Mouse (Mus musculus) CD4-positive, CD25-positive, alpha-beta regulatory T cell, adult 2 months (primary cell): ENCODE results near the gene Frmd5.
A peak's percentile ranks its signal among the peaks of the same experiment; 100 is the strongest.

Source experiments
- DNase-seq: peaks from one replicate; pipeline ENCODE4 v3.0.0-alpha.2; 2012; ENCODE audit warnings: low read depth, low spot score

The Frmd5 gene

DNA sequence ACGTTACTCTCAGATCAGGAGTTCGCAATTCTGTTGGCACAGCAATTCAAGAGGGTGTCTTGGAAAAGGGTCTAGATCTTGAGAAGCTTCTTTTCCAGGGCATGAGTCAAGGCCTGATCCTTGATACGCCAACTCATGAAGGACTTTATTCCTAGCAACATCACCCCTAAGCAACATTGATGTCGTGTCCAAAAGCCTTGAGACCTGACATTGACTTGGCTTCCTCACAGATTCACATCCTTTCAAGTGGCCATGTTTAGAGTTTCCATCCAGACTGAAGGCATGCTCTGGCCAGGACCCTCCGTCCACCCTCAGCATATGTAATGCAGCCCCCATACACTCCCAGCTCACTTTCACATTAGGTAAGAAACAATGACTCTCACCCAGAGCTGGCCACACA is 45.0 kb downstream of the Frmd5 start:
- no peak for DNase-seq

DNA sequence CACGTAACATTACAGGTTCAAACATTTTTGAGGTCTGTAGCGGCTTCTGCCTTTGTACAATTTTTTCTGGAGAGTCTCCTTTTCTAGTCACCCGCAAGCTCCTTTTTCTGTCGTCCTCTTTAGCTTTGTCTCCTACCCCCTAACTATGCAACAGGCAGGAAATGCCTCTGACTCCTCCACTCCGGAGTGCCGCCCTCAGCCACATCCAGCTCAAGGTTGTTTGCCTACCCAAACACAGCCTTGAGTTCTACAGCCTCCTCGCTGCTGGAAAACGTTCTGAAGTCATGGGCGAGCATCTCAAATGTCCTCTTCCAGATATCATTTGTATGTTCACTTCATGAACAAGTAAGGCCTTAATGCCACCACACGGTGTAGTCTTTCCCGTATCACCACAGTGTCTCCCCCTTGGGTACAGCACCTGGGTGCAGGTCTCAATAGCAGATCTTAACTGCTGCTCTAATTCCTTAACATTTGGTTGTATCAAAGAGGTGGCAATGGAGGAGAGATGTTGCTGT is 45.5 kb downstream of the Frmd5 start:
- no peak for DNase-seq

DNA sequence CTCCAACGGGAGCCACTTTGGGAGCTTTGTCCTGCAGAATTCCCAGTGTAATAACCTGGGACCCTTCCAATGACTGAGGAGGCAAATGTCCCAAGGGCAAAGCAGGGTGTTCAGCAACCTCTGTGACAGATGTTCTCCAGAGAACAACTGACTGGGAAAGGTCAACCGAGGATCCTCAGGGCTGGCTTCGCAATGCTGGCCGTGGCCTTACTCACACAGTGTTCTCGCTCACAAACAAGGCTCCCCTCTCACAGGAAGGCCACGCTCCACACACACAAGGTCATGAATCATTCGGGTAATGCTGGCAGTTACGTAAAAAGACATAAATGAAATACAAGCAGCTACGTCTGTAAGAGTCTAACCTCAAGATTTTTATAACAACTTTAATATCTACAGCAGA is 46.2 kb downstream of the Frmd5 start:
- no peak for DNase-seq

- DNase-seq: no peak
These were observed 48.6 kb downstream of the Frmd5 start for GRCm38 (mm10) chr2:121758258-121758657.

DNA sequence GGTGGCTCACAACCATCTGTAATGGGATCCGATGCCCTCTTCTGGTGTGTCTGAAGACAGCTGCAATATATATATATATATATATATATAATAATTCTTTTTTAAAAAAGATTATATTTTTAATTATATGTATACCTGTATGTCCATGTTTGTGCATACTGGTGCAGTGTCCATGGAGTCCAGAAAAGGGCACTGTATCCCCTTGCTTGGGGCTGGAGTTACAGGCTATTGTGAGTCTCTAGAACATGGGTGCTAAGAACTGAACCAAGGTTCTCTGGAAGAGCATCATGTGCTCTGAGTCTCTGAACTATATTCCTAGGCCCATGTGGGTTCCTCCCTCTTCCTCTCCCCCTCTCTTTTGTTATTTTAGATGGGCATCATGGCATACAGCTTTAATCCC is 50.6 kb downstream of the Frmd5 start:
- DNase-seq: no peak

DNA sequence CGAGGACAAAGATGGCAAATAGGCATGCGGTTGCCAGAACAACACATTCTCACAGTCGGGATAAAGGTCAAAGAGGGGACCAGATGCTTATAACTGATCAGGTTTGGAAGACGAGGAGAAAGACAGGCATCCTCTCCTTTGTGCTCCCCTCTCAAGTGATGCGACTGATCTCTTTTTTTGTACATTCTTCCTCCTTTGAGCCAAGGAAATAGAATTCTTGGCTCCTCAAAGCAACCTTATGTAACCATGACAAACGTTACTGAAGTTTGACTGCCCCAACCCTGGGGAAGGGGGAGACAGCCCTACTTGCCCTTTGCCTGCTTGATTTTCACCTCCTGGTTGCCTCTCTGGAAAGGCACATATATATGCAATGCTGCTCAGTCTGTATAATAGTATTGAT is 51.8 kb downstream of the Frmd5 start:
- DNase-seq: no peak

DNA sequence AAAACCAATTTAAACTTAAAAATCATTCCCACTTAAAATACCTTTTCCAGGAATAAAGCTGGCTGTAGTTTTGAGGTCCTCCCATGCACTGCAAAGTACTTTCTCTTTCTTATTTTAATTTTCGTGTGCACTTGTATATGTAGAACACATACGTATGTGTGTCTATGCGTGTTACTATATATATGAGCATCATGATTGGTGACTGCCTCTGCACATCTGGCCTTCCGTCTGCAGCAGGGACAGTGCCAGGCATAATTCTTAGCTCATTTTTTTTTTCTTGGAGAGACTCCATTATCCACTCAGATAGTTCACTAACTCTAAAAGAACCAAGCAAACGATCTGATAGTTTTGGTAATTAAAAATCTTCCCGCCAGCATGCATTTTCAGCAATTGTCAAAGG is 56.8 kb downstream of the Frmd5 start:
- no peak for DNase-seq

GRCm38 (mm10) chr2:121741151-121741550 is 65.7 kb downstream of the Frmd5 start:
- DNase-seq: no peak

- no peak for DNase-seq
These were observed 67.5 kb downstream of the Frmd5 start for GRCm38 (mm10) chr2:121739410-121739809.

DNA sequence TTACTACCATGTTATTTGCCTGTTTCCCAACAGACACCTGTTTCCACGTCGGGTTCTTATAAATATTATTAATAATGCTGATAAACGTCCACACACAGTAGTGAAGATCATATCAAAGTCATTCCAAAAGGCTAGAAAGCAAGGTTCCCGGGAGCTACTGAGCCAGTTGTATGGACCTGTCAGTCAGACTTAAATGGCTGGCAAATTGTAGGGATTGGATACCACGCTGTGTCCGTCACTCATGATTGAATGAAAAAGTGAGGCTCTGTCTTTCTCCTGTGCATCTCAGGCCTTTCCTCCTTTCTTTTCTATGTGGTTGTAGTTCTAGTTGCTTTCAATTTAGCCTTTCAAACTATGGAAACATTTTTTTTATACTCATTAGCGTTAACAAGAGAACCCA is 73.5 kb downstream of the Frmd5 start:
- no peak for DNase-seq

GRCm38 (mm10) chr2:121730486-121730885 is 76.4 kb downstream of the Frmd5 start:
- no peak for DNase-seq

DNA sequence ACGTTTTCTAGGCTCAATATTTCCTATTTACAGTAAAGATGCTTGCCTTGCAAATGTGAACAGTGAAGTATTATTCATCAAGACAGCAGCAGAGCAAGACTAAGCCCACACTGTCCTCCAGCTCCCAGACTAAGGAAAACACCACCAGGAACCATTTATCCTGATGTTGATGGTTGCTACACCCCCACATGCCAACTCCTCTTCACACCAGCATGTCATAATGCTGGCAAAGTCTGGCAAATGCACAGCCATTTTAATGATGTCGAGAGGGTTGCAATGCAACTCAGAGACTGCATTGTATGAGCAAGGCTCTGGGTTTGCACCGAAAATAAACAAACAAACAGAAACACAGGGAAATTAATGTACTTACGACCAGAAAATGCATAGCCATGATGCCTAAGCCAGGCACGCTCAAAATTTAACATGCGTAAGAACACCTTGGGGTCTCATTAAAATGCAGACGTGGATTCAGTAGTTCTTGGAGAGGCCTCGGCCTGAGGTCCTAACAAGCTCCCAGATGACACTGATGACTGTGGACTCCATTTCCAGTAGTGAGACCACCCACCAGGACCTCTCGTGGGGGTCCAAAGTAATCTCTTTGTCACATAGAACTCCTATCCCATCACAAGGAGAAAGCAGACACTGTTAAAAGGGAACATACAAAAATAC is 77.8 kb downstream of the Frmd5 start:
- DNase-seq: no peak

DNA sequence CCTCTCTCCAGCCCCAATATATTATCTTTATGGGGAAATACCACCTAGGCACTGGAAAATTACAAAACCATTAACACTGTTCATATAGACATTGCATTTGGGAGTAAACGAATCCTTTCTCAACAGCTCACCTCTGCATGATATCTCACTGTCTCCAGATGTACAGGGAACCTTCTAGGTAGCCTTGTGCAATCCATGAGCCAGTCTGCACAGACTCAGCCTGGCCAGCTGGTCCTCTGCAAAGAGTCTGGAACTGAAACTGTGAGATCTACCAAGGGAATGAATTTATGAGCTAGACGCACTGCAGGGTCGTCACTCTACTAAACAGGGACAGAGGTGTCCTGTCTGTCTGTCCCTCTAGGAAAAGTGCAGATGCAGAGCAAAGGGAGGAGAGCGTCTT is 82.0 kb downstream of the Frmd5 start:
- no peak for DNase-seq

DNA sequence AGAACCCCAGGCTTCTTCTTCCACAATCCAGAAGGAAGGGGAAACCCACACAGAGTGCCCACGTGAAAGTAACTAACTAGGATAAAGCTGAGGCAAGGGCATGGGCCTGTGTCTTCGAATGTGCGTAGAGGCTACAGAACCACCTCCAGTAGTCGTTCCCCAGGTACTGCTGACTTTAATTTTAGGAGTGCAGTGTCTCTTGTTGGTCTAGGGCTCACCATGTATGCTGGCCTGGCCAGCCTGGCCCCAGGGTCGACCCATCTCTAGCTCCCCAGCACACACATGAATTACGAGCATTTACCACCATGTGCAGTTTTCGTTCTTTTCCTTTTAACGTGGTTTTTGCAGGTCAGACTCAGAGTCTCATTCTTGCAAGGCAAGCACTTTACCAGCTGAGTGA is 83.1 kb downstream of the Frmd5 start:
- no peak for DNase-seq

DNA sequence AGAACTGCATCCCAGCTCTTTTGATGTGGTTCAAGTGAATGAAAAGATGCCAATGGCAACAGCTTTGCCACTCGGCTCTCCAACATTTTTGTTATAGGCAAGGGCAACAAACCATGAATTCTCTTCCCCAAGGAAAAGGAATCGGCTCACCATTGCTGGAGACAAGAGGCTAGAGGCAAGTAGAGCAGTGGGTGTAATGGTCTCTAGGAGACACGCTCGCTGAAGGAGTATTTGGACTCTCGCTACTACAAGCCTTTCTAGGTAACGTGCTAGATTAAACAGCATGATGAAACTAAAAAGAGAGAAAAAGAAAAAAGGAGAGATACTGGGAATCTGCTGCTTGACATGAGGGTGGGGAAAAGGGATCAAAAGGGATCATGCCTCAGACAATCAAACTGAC is 87.9 kb downstream of the Frmd5 start:
- no peak for DNase-seq

DNA sequence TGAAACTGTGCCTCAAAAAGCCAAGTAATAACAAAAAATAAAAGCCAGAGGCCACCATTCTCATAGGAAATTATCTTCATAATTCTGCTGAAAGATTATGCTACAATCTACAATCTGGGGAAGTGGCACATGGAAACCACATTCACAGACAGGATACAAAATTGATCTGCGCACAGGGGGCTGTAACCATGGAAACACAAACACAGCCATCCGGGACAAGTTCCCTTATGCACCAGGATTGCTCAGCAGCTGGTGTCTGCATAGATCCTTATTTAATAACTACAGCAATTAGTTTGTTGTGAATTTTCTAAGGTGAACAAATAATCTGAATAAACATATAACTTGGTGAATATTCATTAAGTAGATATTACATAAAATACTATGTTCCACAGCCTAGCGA is 89.8 kb downstream of the Frmd5 start:
- no peak for DNase-seq

DNA sequence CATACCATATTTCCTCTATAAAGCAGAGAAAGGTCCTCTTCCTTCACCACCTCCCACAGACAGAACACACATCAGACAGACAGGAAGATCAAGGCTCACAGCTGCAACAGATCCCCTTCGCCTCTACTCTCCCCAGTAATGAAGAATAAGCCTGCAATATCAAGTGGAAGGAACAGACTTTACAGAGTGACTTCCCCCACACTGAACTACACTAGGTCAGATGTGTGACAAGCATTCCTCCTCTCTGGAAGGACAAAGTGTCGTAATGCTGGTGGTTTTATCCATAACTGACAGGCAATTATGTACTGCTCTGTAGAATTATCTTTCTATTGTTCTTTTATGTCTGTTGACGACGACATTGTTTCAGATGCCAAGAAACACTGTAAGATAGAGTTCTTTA is 93.3 kb downstream of the Frmd5 start:
- no peak for DNase-seq

DNA sequence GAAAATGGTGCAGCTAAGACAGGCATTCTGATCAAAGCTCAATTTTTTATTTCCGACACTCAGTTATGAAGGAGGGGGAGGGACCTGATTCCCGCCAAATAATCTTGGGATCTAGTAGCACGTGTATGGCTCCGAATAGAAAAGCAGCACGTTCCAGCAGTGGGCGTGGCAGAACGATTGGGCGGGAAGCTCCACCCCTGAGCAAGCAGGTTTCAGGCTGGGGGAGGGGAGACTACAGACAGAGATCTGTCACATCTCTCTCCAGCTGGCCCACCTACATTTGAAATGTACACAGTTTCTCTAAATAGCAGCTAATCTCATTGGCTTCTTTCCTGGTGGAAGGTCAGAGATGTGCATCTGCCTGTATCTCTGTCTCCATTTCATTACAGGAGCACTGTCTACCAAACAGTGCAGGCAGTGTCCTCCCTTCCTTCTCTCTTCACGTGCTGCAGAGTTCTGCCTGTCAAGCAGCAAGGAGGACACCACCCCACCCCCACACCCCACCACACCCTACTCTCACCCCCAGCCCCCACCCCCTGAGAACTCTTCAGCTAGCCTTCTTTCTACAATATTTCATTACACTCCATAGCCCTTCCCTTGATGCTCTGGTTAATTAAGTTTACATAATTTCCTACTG is 95.0 kb downstream of the Frmd5 start:
- no peak for DNase-seq

- DNase-seq: no peak
These were observed 97.8 kb downstream of the Frmd5 start for GRCm38 (mm10) chr2:121709096-121709495.

- no peak for DNase-seq
These were observed 99.4 kb downstream of the Frmd5 start for GRCm38 (mm10) chr2:121707461-121707860.

- no peak for DNase-seq
These were observed 101.1 kb downstream of the Frmd5 start for GRCm38 (mm10) chr2:121705756-121706155.

DNA sequence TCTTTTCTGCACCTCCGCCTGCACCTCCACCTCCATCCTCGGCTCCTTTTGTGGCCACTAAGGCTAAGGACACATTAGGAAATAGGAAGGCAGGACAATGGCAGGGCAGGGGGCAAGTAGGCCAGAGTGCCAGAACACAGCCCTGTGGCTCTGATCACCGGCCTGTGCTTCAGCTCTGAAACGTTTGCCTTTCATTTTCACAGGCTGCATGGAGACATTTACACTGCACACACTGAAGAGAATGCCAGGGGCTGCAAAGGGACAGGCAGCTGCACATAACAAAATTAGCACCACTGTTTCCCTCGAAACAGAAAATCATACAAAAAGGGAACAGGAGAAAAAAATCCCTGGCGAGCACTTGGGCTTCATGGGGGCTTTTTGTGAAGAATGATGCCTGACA is 107.6 kb downstream of the Frmd5 start:
- no peak for DNase-seq

GRCm38 (mm10) chr2:121695436-121695835 is 111.5 kb downstream of the Frmd5 start:
- peak; percentile 46 for DNase-seq

DNA sequence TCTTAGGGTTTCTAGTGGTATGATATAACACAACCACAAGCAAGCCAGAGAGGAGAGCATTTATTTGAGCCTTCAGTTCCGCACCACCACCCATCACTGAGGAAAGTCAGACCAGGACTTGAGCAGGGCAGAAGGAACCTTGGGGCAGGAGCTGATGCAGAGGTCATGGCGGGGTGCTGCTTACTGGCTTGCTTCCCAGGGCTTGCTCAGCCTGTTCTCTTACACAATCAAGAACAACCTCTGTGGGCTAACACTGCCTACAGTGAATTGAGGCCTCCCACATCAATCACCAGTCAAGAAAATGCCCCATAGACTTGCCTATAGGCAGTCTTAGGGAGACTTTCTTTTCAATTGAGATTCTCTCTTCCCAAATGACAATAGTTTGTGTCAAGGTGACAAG is 118.8 kb downstream of the Frmd5 start:
- DNase-seq: no peak
